In the genomic region with DNA sequence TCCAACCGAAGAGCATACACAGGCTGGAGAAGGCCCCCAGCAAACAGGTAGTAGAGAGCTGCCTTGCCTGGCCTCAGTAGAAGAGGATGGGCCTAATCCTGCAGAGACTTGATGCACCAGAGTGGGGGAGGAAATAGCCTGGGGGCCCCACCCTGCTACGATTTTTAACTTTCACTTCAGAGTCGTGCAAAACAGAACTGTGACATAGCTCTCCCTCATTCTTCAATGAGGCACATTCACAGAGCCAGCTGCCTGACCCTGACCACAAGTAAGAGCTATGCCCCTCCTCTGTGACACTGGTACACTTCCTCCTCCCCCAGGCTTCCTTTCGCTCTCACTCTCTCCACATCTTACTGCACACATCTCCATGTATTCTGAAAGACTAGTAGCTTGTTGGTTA, we compare ENCODE assay signal across 9 mouse cellular contexts. TPM values are rescaled to one million over a fixed set of nuclear protein-coding genes. Genes with fewer than 3 reads are reported as not detected.
DNase-seq lines count a peak whose midpoint lies in the region; ATAC-seq and TF ChIP-seq lines count a peak whose summit lies in the region.
"Had no signal": no experiment of that assay in that cellular context is flagged by ENCODE, and none has a peak within 500 bp of the region (broad histone marks: within the 10 kb centered on the region; RNA-seq: fewer than 3 reads in every experiment).

No protein-coding gene starts in this region.

- H3K36me3 ChIP-seq in liver, embryonic 15.5 days (replicated peaks) = no peaks in the 10 kb centered on the region
- H3K36me3 ChIP-seq in stomach, embryonic 15.5 days = no peaks in the 10 kb centered on the region

- no peak for TF ChIP-seq CTCF in gastrocnemius, adult 2 months (IDR thresholded peaks at IDR 0.05)

- H3K9me3 ChIP-seq in liver, embryonic 15.5 days (replicated peaks) = no peaks in the 10 kb centered on the region
- no peaks in the 10 kb centered on the region for H3K9me3 ChIP-seq in stomach, embryonic 15.5 days

- H3K27me3 ChIP-seq in liver, embryonic 15.5 days = no peaks in the 10 kb centered on the region
- no peaks in the 10 kb centered on the region for H3K27me3 ChIP-seq in stomach, embryonic 15.5 days (replicated peaks)

- 21% methylated on average over 4 of the region's 4 CpGs for WGBS in liver, embryonic 15.5 days (ENCODE audit: insufficient replicate concordance)
- WGBS in stomach, embryonic 15.5 days = 39% methylated on average over 4 of the region's 4 CpGs

- no peak for ATAC-seq in liver, embryonic 15.5 days (ENCODE audit: insufficient read depth)
- no peak for ATAC-seq in stomach, embryonic 15.5 days (ENCODE audit: insufficient read depth, low FRiP score, low read depth)

- DNase-seq in gastrocnemius, adult 2 months = no peak
- no peak for DNase-seq in gastrocnemius, postnatal 4 days (ENCODE audit: low spot score in 2 of 2)
- DNase-seq in NIH3T3 (ENCODE audit: low read depth) = peak; percentile 36
- no peak for DNase-seq in frontal cortex, postnatal 14 days (ENCODE audit: low spot score in 2 of 2)
- no peak for DNase-seq in layer of hippocampus, postnatal 36 days
- no peak for DNase-seq in urinary bladder, postnatal 10 days (ENCODE audit: low spot score)
- DNase-seq: kidney, adult 18-20 months had no signal

- peak overlapping the region; percentile 16; the same call in 1 of the 2 replicates for H3K4me2 ChIP-seq in liver, embryonic 15.5 days
- no peak overlapping the region for H3K4me2 ChIP-seq in stomach, embryonic 15.5 days

- H3K4me3 ChIP-seq in gastrocnemius, adult 2 months = peak overlapping the region; percentile 51
- H3K4me3 ChIP-seq in liver, embryonic 15.5 days (replicated peaks) = no peak overlapping the region
- no peak overlapping the region for H3K4me3 ChIP-seq in stomach, embryonic 15.5 days (replicated peaks)

- peak overlapping the region; percentile 77 for H3K27ac ChIP-seq in gastrocnemius, adult 2 months
- H3K27ac ChIP-seq in liver, embryonic 15.5 days (replicated peaks) = no peak overlapping the region
- 0 out of 2 replicates have a peak overlapping the region, but pooled peaks have one; percentile 3 for H3K27ac ChIP-seq in stomach, embryonic 15.5 days

- intact Hi-C loops in gastrocnemius, adult 2 months (cut with DNase I) = no loop called here

- no peak overlapping the region for H3K9ac ChIP-seq in liver, embryonic 15.5 days
- no peak overlapping the region for H3K9ac ChIP-seq in stomach, embryonic 15.5 days

- peaks cover 30% of the 10 kb centered on the region for H3K4me1 ChIP-seq in liver, embryonic 15.5 days (replicated peaks)
- H3K4me1 ChIP-seq in stomach, embryonic 15.5 days = peaks cover 9% of the 10 kb centered on the region; the same call in 1 of the 2 replicates

RNA-seq across cellular contexts. Expression of a gene that starts 14.2 kb away (rescaled TPM):
- total RNA-seq in gastrocnemius, adult 2 months (2021) = 100 to 1,000 TPM in 1 of 2 experiments, 10 to 100 TPM in 1; 70.8 to 292 TPM
- total RNA-seq in gastrocnemius, postnatal 4 days (2021) = 100 to 1,000 TPM; 219 to 227 TPM
- 68.0 and 70.4 TPM in 2 replicates for polyA plus RNA-seq in liver, embryonic 15.5 days (2015; fragmentation: Nextera tagmentation; extraction: Ambion mirVana)
- polyA plus RNA-seq in stomach, embryonic 15.5 days (2015; fragmentation: Nextera tagmentation; extraction: Ambion mirVana) = 192 and 198 TPM in 2 replicates
- total RNA-seq in layer of hippocampus, postnatal 36 days (2021) = 10 to 100 TPM in 1 of 2 experiments, 1 to 10 TPM in 1; 10.0 to 12.1 TPM

Comparison
In these comparisons a context has a peak if more than half of its experiments do, and no peak if none do; other contexts are left out.
1. RNA of a gene that starts 14.2 kb away (total RNA-seq): 70.8 to 292 TPM in gastrocnemius, adult 2 months and 219 to 227 TPM in gastrocnemius, postnatal 4 days; 10.0 to 12.1 TPM in layer of hippocampus, postnatal 36 days; every median in the first group is over 4 times any median in the second.